ENCODE assay signal across 8 mouse cellular contexts in genomic region chr13:80884377-80884983, GRCm38 (mm10). TPM values are rescaled to one million over a fixed set of nuclear protein-coding genes. Genes with fewer than 3 reads are reported as not detected.
DNase-seq lines count a peak whose midpoint lies in the region; ATAC-seq lines count a peak whose summit lies in the region.

No protein-coding gene starts in this region.

- no peak for ATAC-seq in hindbrain, embryonic 15.5 days (ENCODE audit: low FRiP score, low read depth)

- peak overlapping the region; percentile 94 for H3K9ac ChIP-seq in hindbrain, embryonic 15.5 days

- H3K27ac ChIP-seq in hindbrain, embryonic 15.5 days (replicated peaks): peak overlapping the region; percentile 100

- H3K4me3 ChIP-seq in hindbrain, embryonic 15.5 days: peak overlapping the region; percentile 77

- no peaks in the 10 kb centered on the region for H3K9me3 ChIP-seq in hindbrain, embryonic 15.5 days

- under 1% methylated on average over 15 of the region's 15 CpGs for WGBS in hindbrain, embryonic 15.5 days

- H3K27me3 ChIP-seq in hindbrain, embryonic 15.5 days: no peaks in the 10 kb centered on the region

- peaks cover 10% of the 10 kb centered on the region for H3K36me3 ChIP-seq in hindbrain, embryonic 15.5 days

- H3K4me2 ChIP-seq in hindbrain, embryonic 15.5 days: peak overlapping the region; percentile 53

- peaks cover 14% of the 10 kb centered on the region for H3K4me1 ChIP-seq in hindbrain, embryonic 15.5 days (replicated peaks)

- peak; percentile 90 for DNase-seq in NIH3T3 (ENCODE audit: low read depth)
- DNase-seq in cerebellum, postnatal 25 days: peak; percentile 54 to 73
- peak; percentile 41 to 55 for DNase-seq in frontal cortex, postnatal 25 days (ENCODE audit: low spot score in 2 of 2)
- peak; percentile 75 for DNase-seq in left cerebral cortex, adult 11 months (ENCODE audit: low spot score)
- peak; percentile 78 for DNase-seq in lung, postnatal 36 days
- DNase-seq in retina, postnatal 1 day: peak; percentile 93
- DNase-seq in urinary bladder, postnatal 36 days (ENCODE audit: low spot score in 2 of 2): peak; percentile 31 to 45

RNA-seq across cellular contexts. Expression of gene Arrdc3, which starts 1.3 kb away (rescaled TPM):
- polyA plus RNA-seq in hindbrain, embryonic 15.5 days (2015; fragmentation: Nextera tagmentation; extraction: Ambion mirVana): 40.2 and 46.6 TPM in 2 replicates

Comparison
In these comparisons a context has a peak if more than half of its experiments do, and no peak if none do; other contexts are left out.
1. DNase-seq: peak in every context shown above with its lines; median percentile 93 in retina, postnatal 1 day; 90 in NIH3T3; 78 in lung, postnatal 36 days; 75 in left cerebral cortex, adult 11 months; 64 in cerebellum, postnatal 25 days; 48 in frontal cortex, postnatal 25 days; 38 in urinary bladder, postnatal 36 days.